Mouse (Mus musculus) midbrain, postnatal 0 days (tissue): ENCODE measurements around the gene Stx11. TPM values are rescaled to one million over a fixed set of nuclear protein-coding genes. Genes with fewer than 3 reads are reported as not detected.

Source experiments
- ATAC-seq: fragments of 200-750 bp; cut with Nextera tagmentation; 2 replicates; pipeline ENCODE4 v1.8.0; 2017; ENCODE audit warnings: moderate number of reproducible peaks, mild to moderate bottlenecking, moderate TSS enrichment, moderate library complexity; ENCODE audit not compliant: low FRiP score
- DNase-seq: peaks from one replicate; pipeline ENCODE4 v3.0.0-alpha.2; 2015; ENCODE audit warnings: low spot score
- H3K27ac ChIP-seq: fragments of 300-500 bp; sonication (generic); 2 replicates; pipeline ENCODE4 v1.5.1; 2014; ENCODE audit warnings: low read depth, mild to moderate bottlenecking, low read length, mixed read lengths
- H3K27me3 ChIP-seq: fragments of 300-500 bp; sonication (generic); 2 replicates; pipeline ENCODE4 v1.6.1; 2014; ENCODE audit warnings: low read length, control low read depth, mixed read lengths; ENCODE audit not compliant: insufficient read depth
- H3K36me3 ChIP-seq: fragments of 300-500 bp; sonication (generic); 2 replicates; pipeline ENCODE4 v1.6.1; 2014; ENCODE audit warnings: low read length, control low read depth, mixed read lengths; ENCODE audit not compliant: insufficient read depth
- H3K4me1 ChIP-seq: fragments of 300-500 bp; sonication (generic); 2 replicates; pipeline ENCODE4 v1.6.1; 2014; ENCODE audit warnings: mild to moderate bottlenecking, control low read depth, antibody characterized with exemption, low read length, mixed read lengths; ENCODE audit not compliant: insufficient read depth
- H3K4me2 ChIP-seq: fragments of 300-500 bp; sonication (generic); 2 replicates; pipeline ENCODE4 v1.6.1; 2014; ENCODE audit warnings: low read depth, mild to moderate bottlenecking, low read length, mixed read lengths; ENCODE audit not compliant: poor library complexity, severe bottlenecking
- H3K4me3 ChIP-seq: fragments of 300-500 bp; sonication (generic); 2 replicates; pipeline ENCODE4 v1.5.1; 2014; ENCODE audit warnings: low read depth, mild to moderate bottlenecking, low read length, moderate library complexity
- H3K9ac ChIP-seq: fragments of 300-500 bp; sonication (generic); replicated peaks from 2 replicates; pipeline ENCODE4 v1.6.1; 2014; ENCODE audit warnings: mild to moderate bottlenecking, low read length, moderate library complexity, mixed read lengths; ENCODE audit not compliant: poor library complexity, severe bottlenecking
- H3K9me3 ChIP-seq: fragments of 300-500 bp; sonication (generic); 2 replicates; pipeline ENCODE4 v1.6.1; 2016; ENCODE audit warnings: low read length, control low read depth
- CTCF ChIP-seq: IDR thresholded peaks from 2 replicates; pipeline ENCODE4 v1.5.1; 2016; ENCODE audit warnings: antibody characterized with exemption, mild to moderate bottlenecking
- WGBS: fragments of 180-500 bp; shearing (Covaris S2); extraction: QIAGEN DNeasy Blood & Tissue Kit; methylation state at CpG from one replicate; pipeline ENCODE4 v1.1.7; 2014; 5-methylcytosine and 5-hydroxymethylcytosine counted together
- polyA plus RNA-seq: library from polyadenylated mRNA; unstranded; fragments of >200 nt; fragmentation: Nextera tagmentation; extraction: Ambion mirVana; gene quantifications from 2 replicates; pipeline ENCODE4 v1.2.1, GENCODE M21; 2015
- total RNA-seq: library from RNA; depleted of rRNA; stranded (reverse); fragments of >200 nt; gene quantifications from 2 replicates; pipeline ENCODE4 v1.2.3, GENCODE M21; 2014

Gene Stx11
- total and polyA plus RNA-seq, 2 experiments from 2014 or later: 1.1 to 7.8 TPM

DNA sequence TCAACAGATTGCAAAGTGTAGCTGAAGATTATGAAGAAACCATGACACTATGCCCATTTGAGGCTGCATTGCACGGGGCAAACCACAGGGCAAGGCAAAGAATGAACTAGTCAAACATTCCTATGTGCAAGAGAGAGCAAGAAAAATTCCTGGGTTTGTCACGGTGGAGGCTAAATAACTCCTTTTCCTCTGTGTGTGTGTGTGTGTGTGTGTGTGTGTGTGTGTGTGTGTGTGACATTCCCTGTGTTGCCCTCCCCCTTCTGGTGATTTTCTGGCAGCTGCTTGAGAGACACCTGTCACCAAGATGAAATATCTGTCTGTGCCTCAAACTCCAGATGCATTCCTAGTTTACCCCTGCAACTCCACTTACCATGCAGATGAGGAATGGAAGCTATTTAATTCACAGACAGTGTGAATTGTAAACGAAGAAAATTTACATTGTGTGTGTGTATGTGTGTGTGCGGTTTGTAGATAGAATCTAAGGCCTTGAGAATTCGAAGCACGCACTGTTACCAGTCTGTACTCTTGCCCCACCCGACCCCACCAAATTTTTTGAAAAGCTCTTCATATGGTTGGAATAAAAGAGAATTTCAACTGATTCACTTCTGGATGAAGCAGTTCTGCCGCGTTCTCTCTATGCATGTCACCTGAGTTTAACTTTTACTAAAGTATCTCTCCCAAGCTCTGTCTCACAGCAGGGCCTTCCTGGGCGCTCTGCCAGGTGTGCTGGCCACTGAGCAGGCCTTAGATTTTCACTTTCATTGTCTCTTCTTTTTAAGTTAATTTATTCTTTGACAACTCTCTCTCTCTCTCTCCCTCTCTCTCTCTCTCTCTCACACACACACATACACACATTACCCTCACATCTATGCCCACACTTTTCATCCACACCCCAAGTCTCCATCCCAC is 32.4 kb downstream of the Stx11 start:
- no peak for DNase-seq

GRCm38 (mm10) chr10:12930351-12930905 is 33.7 kb downstream of the Stx11 start:
- Histone ChIP-seq H3K4me1 (no peaks in the 10 kb centered on the region), H3K4me3 (no peak overlapping the region), H3K9ac (no peak overlapping the region), H3K27me3 (no peaks in the 10 kb centered on the region), H3K9me3 (no peaks in the 10 kb centered on the region), H3K4me2 (no peak overlapping the region), H3K36me3 (no peaks in the 10 kb centered on the region), H3K27ac (no peak overlapping the region)
- no peak for DNase-seq
- no peak for ATAC-seq
- TF ChIP-seq CTCF: no peak
- WGBS: 44% methylated on average over 6 of the region's 6 CpGs

More for the DNA sequence above, 32.4 kb downstream of the Stx11 start:
- ATAC-seq: no peak
- Histone ChIP-seq H3K9me3 (no peaks in the 10 kb centered on the region), H3K4me3 (no peak overlapping the region), H3K27ac (no peak overlapping the region), H3K9ac (no peak overlapping the region), H3K27me3 (no peaks in the 10 kb centered on the region), H3K36me3 (no peaks in the 10 kb centered on the region), H3K4me1 (no peaks in the 10 kb centered on the region), H3K4me2 (no peak overlapping the region)
- TF ChIP-seq CTCF: no peak
- 54% methylated on average over 10 of the region's 10 CpGs for WGBS

DNA sequence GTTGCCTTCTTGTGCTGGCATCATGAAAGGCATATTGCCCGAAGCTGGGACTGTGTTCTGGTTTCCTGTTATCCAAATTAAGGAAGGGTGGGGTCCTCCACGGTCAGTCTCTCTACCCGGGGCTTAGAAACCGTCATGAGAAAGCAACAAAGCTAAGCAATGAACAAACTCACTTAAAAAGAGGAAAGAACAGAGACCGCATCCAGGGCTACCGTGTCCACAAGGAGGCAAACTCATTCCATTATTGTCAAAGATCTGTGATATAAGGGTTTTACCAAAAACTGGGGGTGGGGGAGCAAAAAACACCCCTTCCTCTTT is 34.3 kb downstream of the Stx11 start:
- no peak overlapping the region for H3K9ac ChIP-seq
- no peak overlapping the region for H3K4me2 ChIP-seq
- H3K9me3 ChIP-seq: no peaks in the 10 kb centered on the region
- H3K27me3 ChIP-seq: no peaks in the 10 kb centered on the region
- H3K27ac ChIP-seq: no peak overlapping the region
- no peaks in the 10 kb centered on the region for H3K4me1 ChIP-seq
- H3K36me3 ChIP-seq: no peaks in the 10 kb centered on the region
- ATAC-seq (no peak), DNase-seq (no peak)
- no peak overlapping the region for H3K4me3 ChIP-seq
- no peak for TF ChIP-seq CTCF
- 57% methylated on average over 6 of the region's 6 CpGs for WGBS

DNA sequence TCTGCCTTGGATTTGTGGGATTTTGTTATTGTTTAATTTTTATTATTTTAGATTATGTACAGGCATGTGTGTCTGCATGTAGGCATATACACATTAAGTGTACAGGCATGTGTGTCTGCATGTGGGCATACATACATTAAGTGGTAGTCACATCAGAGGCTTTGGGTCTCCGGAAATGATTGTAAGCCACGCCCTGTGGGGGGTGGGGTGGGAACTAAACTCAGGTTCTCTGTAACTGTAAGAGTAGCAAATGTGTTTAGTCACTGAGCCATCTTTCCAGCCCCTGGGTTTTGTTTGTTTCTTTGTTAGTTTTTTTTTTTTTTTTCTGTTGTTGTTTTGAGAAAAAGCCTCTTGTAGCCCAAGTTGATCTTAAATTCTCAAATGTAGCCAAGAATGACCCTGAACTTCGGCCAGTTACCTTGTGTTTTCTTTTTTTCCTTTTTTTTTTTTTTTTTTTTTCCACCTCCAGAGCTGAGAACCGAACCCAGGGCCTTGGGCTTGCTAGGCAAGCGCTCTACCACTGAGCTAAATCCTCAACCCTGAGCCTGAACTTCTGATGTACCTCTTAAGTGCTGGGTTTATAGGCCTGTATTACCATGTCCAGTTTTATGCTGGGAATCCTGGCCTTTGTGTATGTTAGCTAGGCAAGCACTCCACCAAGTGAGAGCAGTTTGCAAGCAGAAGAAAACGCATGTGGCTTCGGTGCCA is 34.8 kb downstream of the Stx11 start:
- H3K4me2 ChIP-seq: no peak overlapping the region
- H3K4me3 ChIP-seq: no peak overlapping the region
- no peaks in the 10 kb centered on the region for H3K27me3 ChIP-seq
- no peaks in the 10 kb centered on the region for H3K36me3 ChIP-seq
- H3K9me3 ChIP-seq: no peaks in the 10 kb centered on the region
- TF ChIP-seq CTCF: no peak
- WGBS: 80% methylated on average over 7 of the region's 7 CpGs
- no peak for DNase-seq
- H3K9ac ChIP-seq: no peak overlapping the region
- no peak for ATAC-seq
- H3K4me1 ChIP-seq: no peaks in the 10 kb centered on the region
- no peak overlapping the region for H3K27ac ChIP-seq

DNA sequence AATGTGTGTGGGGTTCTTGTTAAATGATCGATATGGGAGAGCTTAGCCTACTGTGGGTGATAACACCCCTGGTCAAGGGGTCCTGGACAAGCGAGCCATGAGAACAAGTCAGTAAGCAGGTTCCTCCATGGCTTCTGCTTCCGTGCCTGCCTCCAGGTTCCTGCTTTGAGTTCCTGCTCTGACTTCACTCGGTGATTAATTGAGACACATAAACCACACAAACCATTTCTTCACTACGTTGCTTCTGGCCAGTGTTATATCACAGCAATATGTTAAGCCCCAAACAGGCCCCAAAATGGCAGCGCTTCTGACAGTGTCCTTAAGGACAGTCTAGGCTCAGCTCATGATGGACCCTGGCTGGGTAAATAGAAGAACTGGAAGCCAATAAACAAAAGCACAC is 35.9 kb downstream of the Stx11 start:
- Histone ChIP-seq H3K9ac (no peak overlapping the region), H3K36me3 (no peaks in the 10 kb centered on the region), H3K27me3 (no peaks in the 10 kb centered on the region), H3K4me3 (no peak overlapping the region), H3K9me3 (no peaks in the 10 kb centered on the region), H3K4me2 (no peak overlapping the region), H3K4me1 (no peaks in the 10 kb centered on the region), H3K27ac (no peak overlapping the region)
- WGBS: 90% methylated on average over 6 of the region's 6 CpGs
- no peak for TF ChIP-seq CTCF
- ATAC-seq (no peak), DNase-seq (no peak)
